Mouse (Mus musculus) ES-E14 (cell line): ENCODE measurements around the gene Gm39566. TPM values are rescaled to one million over a fixed set of nuclear protein-coding genes. Genes with fewer than 3 reads are reported as not detected.

Experiments
- DNase-seq: peaks from one replicate; pipeline ENCODE4 v3.0.0-alpha.2; 2013; ENCODE audit warnings: low read depth, low spot score
- H3K27ac ChIP-seq: 2 replicates; pipeline ENCODE4 v1.5.1; 2012; ENCODE audit warnings: low read depth, mild to moderate bottlenecking, low read length, moderate library complexity, mixed read lengths; ENCODE audit not compliant: poor library complexity, insufficient read depth, severe bottlenecking
- H3K36me3 ChIP-seq: 2 replicates; pipeline ENCODE4 v1.6.1; 2012; ENCODE audit warnings: mild to moderate bottlenecking, low read length, moderate library complexity, mixed read lengths; ENCODE audit not compliant: control insufficient read depth, poor library complexity, insufficient read depth, severe bottlenecking
- H3K4me1 ChIP-seq, 2 experiments: fragments of 150-350 bp in 1 of 2; sonication (generic) in 1 of 2; 2 replicates each; pipeline ENCODE4 v1.6.1; 2012; ENCODE audit warnings: low read length in 2 of 2, mild to moderate bottlenecking in 1 of 2, mixed read lengths in 1 of 2; ENCODE audit not compliant: control insufficient read depth in 2 of 2, insufficient read depth in 2 of 2, poor library complexity in 1 of 2
- H3K4me3 ChIP-seq, 2 experiments: fragments of 150-350 bp in 1 of 2; sonication (generic) in 1 of 2; 2 replicates each; pipeline ENCODE4 v1.5.1; 2012; ENCODE audit warnings: low read length in 2 of 2, low read depth in 1 of 2, mild to moderate bottlenecking in 1 of 2, mixed read lengths in 1 of 2; ENCODE audit not compliant: insufficient read depth in 1 of 2, poor library complexity in 1 of 2, severe bottlenecking in 1 of 2
- H3K9ac ChIP-seq: 2 replicates; pipeline ENCODE4 v1.6.1; 2012; ENCODE audit warnings: low read depth, mild to moderate bottlenecking, low read length, mixed read lengths; ENCODE audit not compliant: poor library complexity, insufficient read depth, severe bottlenecking
- H3K9me3 ChIP-seq: fragments of 150-350 bp; sonication (generic); 2 replicates; pipeline ENCODE4 v1.6.1; 2012; ENCODE audit warnings: low read depth, mild to moderate bottlenecking, low read length; ENCODE audit not compliant: control insufficient read depth, insufficient read depth
- CHD2 ChIP-seq: IDR thresholded peaks from 2 replicates; pipeline ENCODE4 v1.6.1; 2014; ENCODE audit warnings: mild to moderate bottlenecking, low read depth, low read length, inconsistent platforms
- HCFC1 ChIP-seq: IDR thresholded peaks from 2 replicates; pipeline ENCODE4 v1.6.1; 2012; ENCODE audit warnings: low read length, inconsistent platforms, borderline replicate concordance; ENCODE audit not compliant: insufficient read depth
- MAFK ChIP-seq: IDR thresholded peaks from 2 replicates; pipeline ENCODE4 v1.6.1; 2014; ENCODE audit warnings: mild to moderate bottlenecking, low read depth, low read length, inconsistent platforms; ENCODE audit not compliant: insufficient read depth
- ZC3H11A ChIP-seq: IDR thresholded peaks from 2 replicates; pipeline ENCODE4 v1.6.1; 2012; ENCODE audit warnings: low read depth, mild to moderate bottlenecking, inconsistent platforms, low read length, borderline replicate concordance
- ZNF384 ChIP-seq: IDR thresholded peaks from 2 replicates; pipeline ENCODE4 v1.6.1; 2012; ENCODE audit warnings: low read depth, low read length, inconsistent platforms
- in situ Hi-C, 2 experiments: fragments of 600-800 bp; cut with MboI; formaldehyde crosslinking; loops; one replicate each; pipeline ENCODE4 v1.15.1; 2025; ENCODE audit warnings: low sequenced_read_pairs in 2 of 2, inconsistent platforms in 1 of 2; ENCODE audit not compliant: unreplicated experiment in 2 of 2
- total RNA-seq: library from RNA; depleted of rRNA; stranded (reverse); fragments of 300-350 nt; gene quantifications from 2 replicates; pipeline ENCODE4 v1.2.3, GENCODE M21; 2012

Gene Gm39566
- total RNA-seq, 1 experiment = not detected

- no peak overlapping the region for H3K27ac ChIP-seq
- no peak overlapping the region for H3K4me3 ChIP-seq
- TF ChIP-seq CHD2 (no peak), ZNF384 (no peak), ZC3H11A (no peak), HCFC1 (no peak), MAFK (no peak)
- H3K9me3 ChIP-seq = no peaks in the 10 kb centered on the region
- H3K4me1 ChIP-seq = peaks cover 2 to 3% of the 10 kb centered on the region in 2 experiments; a peak in 3 of 4 replicates
- H3K36me3 ChIP-seq = no peaks in the 10 kb centered on the region
- H3K9ac ChIP-seq = no peak overlapping the region
- in situ Hi-C loops = no loop called here
- DNase-seq = no peak
Observed at GRCm38 (mm10) chr11:69793429-69793828, 21.7 kb downstream of the Gm39566 start.

GRCm38 (mm10) chr11:69791420-69791819, 23.7 kb downstream of the Gm39566 start:
- in situ Hi-C loops = no loop called here

GRCm38 (mm10) chr11:69789431-69789830, 25.7 kb downstream of the Gm39566 start:
- no peak overlapping the region for H3K27ac ChIP-seq
- in situ Hi-C loops = no loop called here
- no peaks in the 10 kb centered on the region for H3K9me3 ChIP-seq
- no peak overlapping the region for H3K4me3 ChIP-seq
- TF ChIP-seq CHD2 = no peak
- no peak for TF ChIP-seq ZC3H11A
- no peak for TF ChIP-seq HCFC1
- no peak for TF ChIP-seq ZNF384
- TF ChIP-seq MAFK = no peak
- peaks cover 0 to 15% of the 10 kb centered on the region in 2 experiments; a peak in 2 of 4 replicates for H3K4me1 ChIP-seq
- no peaks in the 10 kb centered on the region for H3K36me3 ChIP-seq
- H3K9ac ChIP-seq = no peak overlapping the region
- no peak for DNase-seq

More at GRCm38 (mm10) chr11:69791420-69791819, 23.7 kb downstream of the Gm39566 start:
- Histone ChIP-seq H3K4me1 (peaks cover 3 to 11% of the 10 kb centered on the region in 2 experiments; a peak in 3 of 4 replicates), H3K36me3 (no peaks in the 10 kb centered on the region), H3K4me3 (no peak overlapping the region), H3K9me3 (no peaks in the 10 kb centered on the region), H3K9ac (no peak overlapping the region), H3K27ac (no peak overlapping the region)
- DNase-seq = no peak
- TF ChIP-seq ZNF384 (no peak), MAFK (no peak), HCFC1 (no peak), CHD2 (no peak), ZC3H11A (no peak)

GRCm38 (mm10) chr11:69787306-69787705, 27.8 kb downstream of the Gm39566 start:
- Histone ChIP-seq H3K9me3 (no peaks in the 10 kb centered on the region), H3K36me3 (no peaks in the 10 kb centered on the region), H3K4me1 (peaks cover 3 to 20% of the 10 kb centered on the region in 2 experiments), H3K9ac (no peak overlapping the region), H3K4me3 (no peak overlapping the region), H3K27ac (no peak overlapping the region)
- no peak for TF ChIP-seq MAFK
- no peak for TF ChIP-seq CHD2
- TF ChIP-seq ZNF384 = no peak
- no peak for TF ChIP-seq ZC3H11A
- TF ChIP-seq HCFC1 = no peak
- no peak for DNase-seq
- in situ Hi-C loops = no loop called here
